Mouse (Mus musculus) forebrain, embryonic 13.5 days (tissue): ENCODE data around the gene Catsper2. TPM values are rescaled to one million over a fixed set of nuclear protein-coding genes. Genes with fewer than 3 reads are reported as not detected.

Experiments
- ATAC-seq: fragments of 200-750 bp; cut with Nextera tagmentation; 2 replicates; pipeline ENCODE4 v1.8.0; 2017
- H3K27ac ChIP-seq: fragments of 300-500 bp; sonication (generic); 2 replicates; pipeline ENCODE4 v1.5.1; 2015; ENCODE audit warnings: inconsistent platforms, mild to moderate bottlenecking, moderate library complexity
- H3K27me3 ChIP-seq: fragments of 300-500 bp; sonication (generic); 2 replicates; pipeline ENCODE4 v1.6.1; 2015; ENCODE audit warnings: mild to moderate bottlenecking, inconsistent platforms
- H3K36me3 ChIP-seq: fragments of 300-500 bp; sonication (generic); 2 replicates; pipeline ENCODE4 v1.6.1; 2015; ENCODE audit warnings: mild to moderate bottlenecking, inconsistent platforms; ENCODE audit not compliant: poor library complexity, severe bottlenecking
- H3K4me1 ChIP-seq: fragments of 300-500 bp; sonication (generic); 2 replicates; pipeline ENCODE4 v1.6.1; 2015; ENCODE audit warnings: inconsistent platforms
- H3K4me2 ChIP-seq: fragments of 300-500 bp; sonication (generic); 2 replicates; pipeline ENCODE4 v1.6.1; 2015; ENCODE audit warnings: inconsistent platforms, mild to moderate bottlenecking, moderate library complexity
- H3K4me3 ChIP-seq: fragments of 300-500 bp; sonication (generic); 2 replicates; pipeline ENCODE4 v1.5.1; 2015; ENCODE audit warnings: mild to moderate bottlenecking, inconsistent platforms
- H3K9ac ChIP-seq: fragments of 300-500 bp; sonication (generic); 2 replicates; pipeline ENCODE4 v1.6.1; 2015; ENCODE audit warnings: mild to moderate bottlenecking, inconsistent platforms
- H3K9me3 ChIP-seq: fragments of 300-500 bp; sonication (generic); replicated peaks from 2 replicates; pipeline ENCODE4 v1.6.1; 2016; ENCODE audit warnings: inconsistent platforms
- WGBS: fragments of 180-500 bp; shearing (Covaris S2); methylation state at CpG from one replicate; pipeline ENCODE4 v1.1.7; 2015; 5-methylcytosine and 5-hydroxymethylcytosine counted together
- polyA plus RNA-seq: library from polyadenylated mRNA; unstranded; fragments of >200 nt; fragmentation: Nextera tagmentation; extraction: Ambion mirVana; gene quantifications from 2 replicates; pipeline ENCODE4 v1.2.1, GENCODE M21; 2015

The Catsper2 gene
- polyA plus RNA-seq, 1 experiment from 2014 or later = 5.1 TPM

- Histone ChIP-seq H3K36me3 (no peaks in the 10 kb centered on the region), H3K4me2 (no peak overlapping the region), H3K9ac (no peak overlapping the region), H3K4me3 (no peak overlapping the region), H3K4me1 (no peaks in the 10 kb centered on the region), H3K27me3 (no peaks in the 10 kb centered on the region), H3K27ac (no peak overlapping the region), H3K9me3 (no peaks in the 10 kb centered on the region)
- WGBS = 83% methylated on average over 5 of the region's 5 CpGs
- ATAC-seq = no peak
Observed at GRCm38 (mm10) chr2:121370921-121371320, 42.7 kb downstream of the Catsper2 start.

- H3K9me3 ChIP-seq = no peaks in the 10 kb centered on the region
Observed at GRCm38 (mm10) chr2:121368831-121369230, 44.8 kb downstream of the Catsper2 start.

GRCm38 (mm10) chr2:121363656-121364055 lies 49.9 kb downstream of the Catsper2 start:
- no peak overlapping the region for H3K4me3 ChIP-seq
- no peak overlapping the region for H3K9ac ChIP-seq
- peaks cover 11% of the 10 kb centered on the region for H3K27me3 ChIP-seq
- H3K27ac ChIP-seq = no peak overlapping the region
- peaks cover 3% of the 10 kb centered on the region; the same call in 1 of the 2 replicates for H3K4me1 ChIP-seq
- H3K9me3 ChIP-seq = no peaks in the 10 kb centered on the region
- no peak overlapping the region for H3K4me2 ChIP-seq
- WGBS = 73% methylated on average over 3 of the region's 3 CpGs
- H3K36me3 ChIP-seq = no peaks in the 10 kb centered on the region
- no peak for ATAC-seq

More at GRCm38 (mm10) chr2:121368831-121369230, 44.8 kb downstream of the Catsper2 start:
- Histone ChIP-seq H3K4me3 (no peak overlapping the region), H3K27ac (no peak overlapping the region), H3K36me3 (no peaks in the 10 kb centered on the region), H3K27me3 (no peaks in the 10 kb centered on the region), H3K4me2 (no peak overlapping the region), H3K9ac (no peak overlapping the region), H3K4me1 (no peaks in the 10 kb centered on the region)
- no peak for ATAC-seq
- WGBS = 58% methylated on average over 2 of the region's 2 CpGs

- WGBS = 41% methylated on average over 4 of the region's 4 CpGs
Observed at GRCm38 (mm10) chr2:121359461-121359860, 54.1 kb downstream of the Catsper2 start.

GRCm38 (mm10) chr2:121358381-121358780 lies 55.2 kb downstream of the Catsper2 start:
- peaks cover 39% of the 10 kb centered on the region for H3K27me3 ChIP-seq
- peak overlapping the region; percentile 61 for H3K9ac ChIP-seq
- H3K4me3 ChIP-seq = peak overlapping the region; percentile 37
- H3K4me2 ChIP-seq = peak overlapping the region; percentile 60
- under 1% methylated on average over 16 of the region's 16 CpGs for WGBS
- no peak overlapping the region for H3K27ac ChIP-seq
- no peaks in the 10 kb centered on the region for H3K36me3 ChIP-seq
- ATAC-seq = peak; percentile 45; the same call in 1 of the 2 replicates
- peaks cover 14% of the 10 kb centered on the region for H3K4me1 ChIP-seq
- H3K9me3 ChIP-seq = no peaks in the 10 kb centered on the region

More at GRCm38 (mm10) chr2:121359461-121359860, 54.1 kb downstream of the Catsper2 start:
- Histone ChIP-seq H3K4me2 (no peak overlapping the region), H3K36me3 (no peaks in the 10 kb centered on the region), H3K27ac (no peak overlapping the region), H3K9ac (no peak overlapping the region), H3K4me1 (peaks cover 9% of the 10 kb centered on the region), H3K27me3 (peaks cover 39% of the 10 kb centered on the region), H3K9me3 (no peaks in the 10 kb centered on the region), H3K4me3 (no peak overlapping the region)
- no peak for ATAC-seq

- H3K27ac ChIP-seq = no peak overlapping the region
- H3K4me2 ChIP-seq = peak overlapping the region; percentile 60
- ATAC-seq = no peak
- H3K4me3 ChIP-seq = peak overlapping the region; percentile 37; the same call in 1 of the 2 replicates
- H3K9me3 ChIP-seq = no peaks in the 10 kb centered on the region
- WGBS = 3% methylated on average over 4 of the region's 4 CpGs
- peaks cover 39% of the 10 kb centered on the region for H3K27me3 ChIP-seq
- no peak overlapping the region for H3K9ac ChIP-seq
- no peaks in the 10 kb centered on the region for H3K36me3 ChIP-seq
- peaks cover 14% of the 10 kb centered on the region for H3K4me1 ChIP-seq
Observed at GRCm38 (mm10) chr2:121357961-121358360, 55.6 kb downstream of the Catsper2 start.

GRCm38 (mm10) chr2:121357494-121357893 lies 56.1 kb downstream of the Catsper2 start, which contains the start of gene Ckmt1:
Gene Ckmt1, plus strand, starts transcription at chr2:121357714.
- Histone ChIP-seq H3K9ac (peak within 1 kb of the TSS; percentile 61), H3K9me3 (no peaks in the 10 kb centered on the region), H3K4me1 (peaks cover 14% of the 10 kb centered on the region), H3K27me3 (peaks cover 39% of the 10 kb centered on the region), H3K4me2 (peak within 1 kb of the TSS; percentile 60), H3K27ac (no peak within 1 kb of the TSS), H3K4me3 (peak within 1 kb of the TSS; percentile 37), H3K36me3 (no peaks in the 10 kb centered on the region)
- no peak for ATAC-seq
- WGBS = 63% methylated on average over 5 of the region's 5 CpGs

GRCm38 (mm10) chr2:121354820-121355592 lies 58.6 kb downstream of the Catsper2 start, which contains the start of gene Ppip5k1:
Gene Ppip5k1, minus strand, starts transcription at chr2:121355396.
- H3K27ac ChIP-seq = peak within 1 kb of the TSS; percentile 74
- H3K36me3 ChIP-seq = peaks cover 4% of the 10 kb centered on the region; the same call in 1 of the 2 replicates
- peak within 1 kb of the TSS; percentile 71 for H3K4me3 ChIP-seq
- peaks cover 39% of the 10 kb centered on the region for H3K27me3 ChIP-seq
- no peaks in the 10 kb centered on the region for H3K9me3 ChIP-seq
- H3K9ac ChIP-seq = peak within 1 kb of the TSS; percentile 85
- peak; percentile 98 for ATAC-seq
- under 1% methylated on average over 56 of the region's 58 CpGs for WGBS
- peak within 1 kb of the TSS; percentile 84 for H3K4me2 ChIP-seq
- peaks cover 14% of the 10 kb centered on the region for H3K4me1 ChIP-seq

GRCm38 (mm10) chr2:121354378-121354777 lies 59.2 kb downstream of the Catsper2 start:
- Histone ChIP-seq H3K4me2 (peak overlapping the region; percentile 84), H3K9me3 (no peaks in the 10 kb centered on the region), H3K4me3 (peak overlapping the region; percentile 71), H3K36me3 (peaks cover 9% of the 10 kb centered on the region; the same call in 1 of the 2 replicates), H3K9ac (peak overlapping the region; percentile 85), H3K27me3 (peaks cover 33% of the 10 kb centered on the region), H3K27ac (peak overlapping the region; percentile 74), H3K4me1 (peaks cover 14% of the 10 kb centered on the region)
- 3% methylated on average over 6 of the region's 6 CpGs for WGBS
- no peak for ATAC-seq

- no peak overlapping the region for H3K9ac ChIP-seq
- H3K27me3 ChIP-seq = peaks cover 24% of the 10 kb centered on the region
- H3K9me3 ChIP-seq = no peaks in the 10 kb centered on the region
- H3K4me3 ChIP-seq = no peak overlapping the region
- no peak overlapping the region for H3K27ac ChIP-seq
- WGBS = 79% methylated on average over 8 of the region's 8 CpGs
- no peak for ATAC-seq
- peaks cover 17% of the 10 kb centered on the region for H3K36me3 ChIP-seq
- peaks cover 7% of the 10 kb centered on the region for H3K4me1 ChIP-seq
- H3K4me2 ChIP-seq = no peak overlapping the region
Observed at GRCm38 (mm10) chr2:121353156-121353555, 60.4 kb downstream of the Catsper2 start.
